Mouse (Mus musculus) naive thymus-derived CD4-positive, alpha-beta T cell, adult 2 months (primary cell): Measurements from ENCODE around the gene Atp6v1g2.
A peak's percentile ranks its signal among the peaks of the same experiment; 100 is the strongest.

ENCODE experiments used
- DNase-seq: peaks from one replicate; pipeline ENCODE4 v3.0.0-alpha.2; 2011; ENCODE audit warnings: low read depth

Gene Atp6v1g2

DNA sequence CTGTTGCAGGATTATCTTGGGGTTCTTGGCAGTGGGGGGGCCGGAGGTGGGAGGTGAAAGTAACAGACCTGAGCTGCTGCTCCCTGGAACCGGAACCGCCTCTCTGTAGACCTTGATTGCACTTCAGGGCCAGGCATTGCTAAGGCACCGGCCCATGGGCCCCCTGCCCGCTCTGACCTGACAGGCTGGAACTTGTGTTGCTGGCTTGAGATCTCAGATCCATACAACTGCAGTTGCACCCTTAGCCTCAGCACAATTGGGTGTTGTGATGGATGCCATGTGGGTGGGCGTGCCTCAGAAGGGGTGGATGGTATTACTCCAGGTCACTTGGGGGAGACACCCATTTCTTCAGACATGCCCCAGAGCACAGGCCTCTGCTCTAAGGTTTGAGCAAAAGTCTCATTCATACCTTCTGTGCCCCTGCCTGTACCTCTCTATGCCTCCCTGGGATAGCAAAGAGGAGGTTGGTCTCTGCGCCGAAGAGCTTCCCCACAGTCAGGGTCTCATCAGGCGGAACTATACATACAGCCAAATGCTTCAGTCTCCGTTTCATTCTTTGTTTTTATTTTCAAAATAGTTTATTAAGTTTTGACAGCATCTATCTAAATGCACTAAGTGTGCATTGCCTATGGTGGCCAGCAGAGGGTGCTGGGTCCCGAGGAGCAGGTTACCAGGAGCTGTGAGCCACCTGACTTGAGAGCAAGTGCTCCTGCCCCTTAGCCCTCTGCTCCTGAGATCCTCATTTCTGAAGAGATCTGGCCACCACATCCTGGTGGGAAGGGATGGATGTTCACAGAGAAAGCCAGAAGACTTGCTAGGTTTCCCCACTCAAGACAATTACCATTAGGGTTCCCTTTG lies 21.0 kb downstream of the Atp6v1g2 start:
- DNase-seq: peak; percentile 84

- DNase-seq: no peak
These were observed 21.8 kb downstream of the Atp6v1g2 start for GRCm38 (mm10) chr17:35255301-35255700.

- DNase-seq: no peak
These were observed 22.2 kb downstream of the Atp6v1g2 start for GRCm38 (mm10) chr17:35255704-35256103.

GRCm38 (mm10) chr17:35257378-35257777 lies 23.9 kb downstream of the Atp6v1g2 start:
- DNase-seq: peak; percentile 54

GRCm38 (mm10) chr17:35257824-35258491 lies 24.5 kb downstream of the Atp6v1g2 start:
- DNase-seq: peak; percentile 97

DNA sequence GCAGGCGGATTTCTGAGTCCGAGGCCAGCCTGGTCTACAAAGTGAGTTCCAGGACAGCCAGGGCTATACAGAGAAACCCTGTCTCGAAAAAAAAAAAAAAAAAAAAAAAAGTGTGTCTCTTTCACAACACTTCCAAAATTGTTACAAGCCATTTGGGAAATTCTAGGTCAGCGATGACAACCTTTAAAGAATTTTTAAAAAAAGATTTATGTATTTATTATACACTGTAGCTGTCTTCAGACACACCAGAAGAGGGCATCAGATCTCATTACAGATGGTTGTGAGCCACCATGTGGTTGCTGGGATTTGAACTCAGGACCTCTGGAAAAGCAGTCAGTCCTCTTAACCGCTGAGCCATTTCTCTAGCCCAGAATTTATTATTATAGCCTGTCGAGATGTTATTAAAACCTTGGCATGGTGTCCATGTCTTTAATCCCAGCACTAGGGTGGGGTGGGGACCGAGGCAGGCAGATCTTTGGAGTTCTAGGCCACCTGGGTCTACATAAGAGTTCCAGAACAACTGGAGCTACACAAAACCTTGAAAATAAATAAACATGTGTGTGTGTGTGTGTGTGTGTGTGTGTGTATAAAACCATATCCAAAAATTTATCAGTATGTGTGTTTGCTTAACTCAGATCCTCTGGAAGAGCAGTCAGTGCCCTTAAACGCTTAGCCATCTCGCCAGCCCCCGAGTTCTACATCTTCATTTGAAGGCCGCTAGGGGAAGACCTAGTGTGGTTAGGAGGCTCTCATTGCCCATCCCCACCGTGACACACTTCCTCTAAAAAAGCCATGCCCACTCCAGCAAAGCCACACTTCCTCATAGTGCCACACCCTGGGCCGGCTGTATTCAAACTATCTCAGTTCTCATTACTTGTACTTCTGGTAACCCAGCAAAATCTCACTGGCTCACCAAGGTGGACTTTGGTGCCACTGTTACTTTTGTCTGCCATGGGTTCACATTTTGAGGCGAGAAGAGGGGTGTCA lies 25.3 kb downstream of the Atp6v1g2 start:
- peak; percentile 83 for DNase-seq

- DNase-seq: no peak
These were observed 26.2 kb downstream of the Atp6v1g2 start for GRCm38 (mm10) chr17:35259621-35260020.

DNA sequence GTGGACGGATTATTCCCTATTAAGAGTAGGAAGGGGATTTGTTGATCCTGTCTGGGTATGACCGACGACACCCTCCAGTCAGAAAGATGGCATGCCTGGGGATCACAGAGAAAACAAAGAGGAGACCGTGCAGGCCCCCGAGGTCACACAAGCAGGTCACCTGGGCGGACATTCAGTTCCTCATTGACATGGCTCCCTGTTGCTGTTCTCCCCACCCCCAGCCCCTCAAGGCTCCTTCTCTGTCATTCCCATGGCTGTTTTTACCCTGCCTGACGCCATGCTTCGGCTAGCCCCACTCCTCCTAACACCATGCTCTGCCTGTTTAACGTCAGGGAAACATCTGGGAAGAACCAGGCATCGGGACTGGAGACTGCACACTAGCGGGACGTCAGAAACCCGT lies 28.2 kb downstream of the Atp6v1g2 start:
- DNase-seq: peak; percentile 13

- peak; percentile 99 for DNase-seq
These were observed 29.4 kb downstream of the Atp6v1g2 start, which contains the start of gene H2-D1 for GRCm38 (mm10) chr17:35262664-35263522. Gene H2-D1, plus strand, starts transcription at chr17:35262730.

GRCm38 (mm10) chr17:35263523-35263883 lies 30.0 kb downstream of the Atp6v1g2 start:
- peak; percentile 67 for DNase-seq

DNA sequence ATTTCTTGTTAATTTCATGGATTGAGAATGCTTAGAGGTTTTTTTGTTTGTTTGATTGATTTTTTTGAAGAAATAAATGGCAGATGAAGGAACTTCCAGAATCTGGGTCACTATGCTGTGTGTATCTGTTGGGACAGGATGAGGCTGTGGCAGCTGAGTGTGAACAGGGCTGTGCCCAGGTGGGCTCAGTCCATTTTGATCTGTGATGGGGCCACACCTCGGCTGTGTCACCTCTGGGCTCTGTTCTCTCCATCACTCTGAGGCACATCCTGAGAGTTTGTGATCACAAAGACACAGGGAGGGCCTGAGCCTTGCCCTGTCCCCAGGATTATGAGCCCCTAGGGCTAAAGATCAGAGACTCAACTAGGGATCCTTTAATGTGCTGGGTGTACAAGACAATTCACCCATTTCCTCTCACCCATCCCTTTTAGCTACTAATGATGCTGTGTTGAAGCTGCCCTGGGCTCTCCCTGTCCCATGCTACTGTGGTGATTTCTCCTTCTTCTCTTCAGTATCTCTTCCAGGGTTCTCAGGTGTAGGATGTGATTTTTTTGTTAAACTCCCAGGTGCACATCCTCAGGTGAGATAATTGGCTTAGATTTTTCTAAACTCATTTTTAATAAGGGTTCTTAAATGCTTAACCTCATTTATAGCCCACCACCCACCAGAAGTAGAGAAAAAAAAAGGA lies 34.1 kb downstream of the Atp6v1g2 start:
- DNase-seq: peak; percentile 46

- DNase-seq: peak; percentile 67
These were observed 36.3 kb downstream of the Atp6v1g2 start for GRCm38 (mm10) chr17:35269653-35270347.

- DNase-seq: no peak
These were observed 38.8 kb downstream of the Atp6v1g2 start for GRCm38 (mm10) chr17:35272249-35272648.

GRCm38 (mm10) chr17:35274770-35275169 lies 41.3 kb downstream of the Atp6v1g2 start:
- DNase-seq: peak; percentile 86

- no peak for DNase-seq
These were observed 42.9 kb downstream of the Atp6v1g2 start for GRCm38 (mm10) chr17:35276304-35276864.

GRCm38 (mm10) chr17:35278049-35278448 lies 44.6 kb downstream of the Atp6v1g2 start:
- DNase-seq: no peak

DNA sequence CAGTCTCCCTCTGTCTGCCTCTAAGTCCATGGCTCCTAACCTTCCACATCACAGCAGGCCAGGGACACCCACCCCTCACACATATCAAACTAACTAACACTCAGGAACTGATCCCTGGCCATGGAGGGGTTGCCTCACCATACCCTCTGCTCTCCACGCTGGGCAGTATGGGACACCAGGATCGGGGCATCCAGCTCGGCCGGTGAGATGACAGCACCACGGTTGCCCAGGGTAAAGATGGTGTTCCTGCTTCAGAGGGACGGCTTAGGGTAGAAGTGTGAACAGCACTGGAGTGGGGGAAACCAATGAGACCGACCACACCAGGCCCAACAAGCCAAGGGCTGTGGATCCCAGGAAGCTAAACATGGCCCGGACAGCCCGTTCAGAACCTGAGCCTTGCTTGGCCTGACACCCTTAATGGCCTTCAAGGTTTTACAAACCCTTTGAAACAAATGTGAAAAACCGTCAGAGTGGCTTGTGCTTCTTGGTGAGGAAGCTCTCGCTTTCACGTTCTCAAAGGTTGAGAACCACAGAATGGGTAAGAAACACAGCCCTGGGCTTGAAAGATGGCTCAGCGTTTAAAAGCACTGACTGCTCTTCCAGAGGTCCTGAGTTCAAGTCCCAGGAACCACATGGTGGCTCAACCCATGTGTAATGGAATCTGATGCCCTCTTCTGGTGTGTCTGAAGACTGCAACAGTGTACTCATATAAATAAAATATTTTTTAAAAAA lies 45.7 kb downstream of the Atp6v1g2 start:
- no peak for DNase-seq

- no peak for DNase-seq
These were observed 46.8 kb downstream of the Atp6v1g2 start for GRCm38 (mm10) chr17:35280276-35280675.

DNA sequence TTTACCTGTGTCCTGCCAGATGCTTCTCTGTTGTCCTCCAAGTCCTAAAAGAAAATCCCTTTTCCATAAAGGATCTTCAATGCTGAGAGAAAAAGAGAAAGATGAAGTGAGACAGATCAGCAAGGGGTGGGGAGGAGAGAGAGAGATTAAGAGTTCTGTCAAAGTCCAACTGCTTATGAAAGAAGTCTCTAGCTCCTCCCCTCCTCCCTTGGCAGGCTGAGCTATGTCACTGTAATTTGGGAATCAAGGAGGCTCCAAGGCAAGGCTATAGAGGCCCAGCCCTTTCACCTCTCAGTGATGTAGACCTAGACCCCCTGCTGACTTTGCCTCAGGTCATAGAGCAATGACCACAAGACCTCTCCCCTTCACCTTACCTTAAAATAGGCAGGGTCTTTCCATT lies 52.0 kb downstream of the Atp6v1g2 start:
- DNase-seq: no peak
